Mouse (Mus musculus) layer of hippocampus, postnatal 14 days (tissue): ENCODE data around the gene Tbata. TPM values are rescaled to one million over a fixed set of nuclear protein-coding genes. Genes with fewer than 3 reads are reported as not detected.

Experiments
- DNase-seq, 2 experiments: peaks; one replicate each; pipeline ENCODE4 v3.0.0; 2021 to 2022; ENCODE audit warnings: low spot score in 2 of 2, mixed read lengths in 1 of 2
- long read RNA-seq, 2 experiments: library from polyadenylated mRNA; stranded (forward); transcript quantifications; one replicate each; pipeline ENCODE4 v2.0.0; 2021
- total RNA-seq, 2 experiments: library from RNA; stranded (reverse); gene quantifications; 2 replicates each; pipeline ENCODE4 v1.2.3; 2021

Tbata gene
- 10 to 100 TPM; 10.8 TPM for total RNA-seq
- long read RNA-seq, experiment 1, partial matches to known transcripts = 3 of 18 reads
- long read RNA-seq, experiment 1, other reads (novel, unspliced or antisense) = 15 of 18 reads
- long read RNA-seq, experiment 2, partial matches to known transcripts = 19 of 27 reads
- long read RNA-seq, experiment 2, other reads (novel, unspliced or antisense) = 8 of 27 reads

DNA sequence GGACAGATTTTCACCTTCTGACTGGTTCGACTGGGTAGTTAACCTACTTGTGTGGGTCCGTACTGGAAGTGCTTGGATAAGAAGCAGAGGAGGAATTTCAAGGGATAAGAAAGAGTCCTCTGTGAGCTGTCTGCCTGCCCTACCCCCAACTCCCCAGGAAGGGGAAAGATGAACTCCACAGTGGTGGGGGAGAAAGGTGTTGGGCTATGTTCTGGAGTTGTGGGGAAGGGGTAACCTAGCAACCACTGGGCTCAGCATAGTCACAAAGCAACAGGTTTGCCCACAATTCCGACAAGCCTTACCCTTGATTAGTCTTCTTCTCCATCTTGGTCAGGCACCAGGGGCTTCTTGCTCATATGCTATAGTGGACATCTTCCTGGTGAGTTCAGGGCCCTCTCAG is at the start of gene Tbata:
Gene Tbata, plus strand, starts transcription at position 301 of the 400 bp plus-strand sequence.
- DNase-seq = no peak

GRCm38 (mm10) chr10:61123276-61123913 is 48.4 kb upstream of the Tbata start:
- no peak for DNase-seq

DNA sequence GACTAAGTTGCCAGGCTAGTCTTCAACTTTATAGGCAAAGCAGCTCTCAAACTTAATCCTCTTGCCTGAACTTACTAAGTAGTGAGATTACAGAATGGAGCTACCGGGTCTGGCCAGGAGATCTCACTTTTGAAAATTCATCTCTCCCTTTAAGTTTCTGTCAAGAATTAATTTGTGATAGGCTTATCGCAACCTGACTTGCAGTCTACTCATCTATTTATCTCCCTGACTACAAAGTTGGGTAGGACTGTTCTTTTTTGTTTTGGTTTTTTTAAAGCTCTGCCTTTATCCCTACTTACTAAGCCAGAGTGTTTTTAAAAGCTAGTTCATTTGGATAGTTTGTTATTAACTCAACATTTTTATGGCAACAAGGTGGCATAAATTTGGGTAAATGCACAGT is 47.3 kb upstream of the Tbata start:
- no peak for DNase-seq

GRCm38 (mm10) chr10:61128701-61129365 is 42.9 kb upstream of the Tbata start:
- no peak for DNase-seq

DNA sequence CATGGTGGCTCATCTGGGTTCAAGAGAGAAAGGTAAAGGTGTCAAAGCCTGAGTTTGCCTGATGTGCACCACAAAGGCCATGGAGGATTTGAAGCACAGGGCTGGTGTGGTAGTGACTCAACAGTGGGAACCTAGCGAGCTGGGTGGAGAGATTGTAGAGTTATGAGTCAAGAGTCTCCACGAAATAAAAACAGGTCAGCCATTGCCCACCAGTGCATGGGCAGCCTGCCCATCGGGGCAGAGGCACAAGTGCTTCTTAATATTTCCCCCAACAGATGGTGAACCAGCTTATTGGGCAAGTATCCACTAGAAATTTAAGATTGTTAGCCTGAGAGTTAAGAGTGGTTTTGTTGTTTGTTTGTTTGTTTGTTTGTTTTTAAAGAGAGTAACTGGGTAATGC is 40.8 kb upstream of the Tbata start:
- no peak for DNase-seq

- no peak for DNase-seq
Observed at GRCm38 (mm10) chr10:61134041-61134440, 37.7 kb upstream of the Tbata start.

DNA sequence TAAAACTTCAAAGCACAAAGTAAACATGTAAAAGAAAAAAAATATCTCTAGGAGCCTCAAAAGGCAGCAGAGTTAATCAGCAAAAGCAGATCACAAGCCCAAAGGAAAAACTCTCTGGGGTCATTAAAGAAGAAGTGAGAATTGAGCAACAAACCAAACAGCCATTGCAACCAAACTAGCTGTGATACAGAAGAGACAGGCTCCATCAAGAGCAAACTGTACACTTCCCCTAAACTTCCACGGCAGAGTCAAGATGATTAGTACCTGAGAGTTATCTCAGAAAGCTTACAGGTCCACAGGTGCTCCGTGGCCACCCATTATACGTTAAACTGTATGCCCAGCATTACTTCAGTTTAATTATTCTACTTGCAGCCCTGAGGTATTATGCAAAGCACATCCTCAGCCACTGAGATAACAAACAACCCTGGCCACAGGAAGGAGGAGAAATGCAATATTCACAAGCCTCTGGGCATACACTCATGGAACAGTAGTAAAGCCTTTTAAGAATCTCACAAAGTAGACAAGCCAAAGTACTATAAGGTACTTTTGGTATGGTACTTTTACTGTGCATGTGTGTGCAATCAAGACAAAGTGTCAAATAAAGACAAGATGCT is 36.4 kb upstream of the Tbata start:
- no peak for DNase-seq

DNA sequence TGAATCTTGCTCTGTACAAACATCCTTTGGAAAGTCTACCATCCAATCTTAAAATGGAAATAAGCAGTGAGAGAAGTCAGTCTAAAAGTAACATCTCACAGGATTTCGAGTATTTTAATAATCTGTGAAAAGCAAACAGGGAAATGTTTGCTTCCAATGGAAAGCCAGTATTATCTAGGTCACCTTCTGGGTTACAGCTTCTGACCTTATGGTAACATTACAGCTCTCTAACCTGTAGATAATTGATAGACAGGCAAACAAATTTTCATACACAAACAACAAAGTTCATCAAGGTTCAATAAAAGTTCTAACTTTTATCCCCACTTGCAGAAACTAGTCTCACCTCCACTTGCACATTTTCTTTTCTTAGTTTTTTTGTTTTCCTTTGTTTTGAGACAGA is 34.2 kb upstream of the Tbata start:
- no peak for DNase-seq

DNA sequence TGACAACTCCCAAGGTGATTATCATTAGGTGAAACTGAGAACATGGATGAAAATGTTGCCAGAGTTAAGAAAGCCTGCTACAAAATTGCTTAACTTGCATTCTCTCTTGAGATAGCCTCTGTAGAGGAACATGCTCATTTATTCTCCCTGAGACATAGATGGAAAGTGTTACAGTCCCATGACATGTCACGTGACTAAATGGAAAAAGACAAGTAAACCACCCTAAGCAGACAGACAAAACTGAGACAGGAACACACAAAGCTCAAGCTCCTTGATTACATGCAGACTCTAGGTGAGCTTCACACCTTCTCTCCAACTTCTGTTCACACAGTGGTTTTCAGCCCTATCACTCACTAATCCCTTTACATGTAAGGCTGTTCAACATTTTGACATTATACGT is 28.4 kb upstream of the Tbata start:
- no peak for DNase-seq

DNA sequence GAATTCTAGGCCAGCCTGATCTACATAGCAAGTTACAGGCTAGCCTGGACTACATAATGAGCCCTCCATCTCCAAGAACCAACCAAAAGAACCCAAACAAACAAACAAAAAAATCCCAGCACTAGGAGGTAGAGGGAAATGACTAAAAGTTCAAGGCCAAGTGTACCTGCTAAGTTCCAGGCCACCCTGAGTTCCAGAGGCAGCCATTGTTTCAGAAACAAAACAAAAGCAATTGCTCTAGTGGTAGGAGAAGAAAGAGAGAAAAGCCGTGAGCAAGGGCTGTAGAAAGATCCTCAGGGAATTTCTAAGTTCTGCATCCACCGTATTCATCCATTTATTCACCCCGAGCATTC is 26.0 kb upstream of the Tbata start:
- no peak for DNase-seq

DNA sequence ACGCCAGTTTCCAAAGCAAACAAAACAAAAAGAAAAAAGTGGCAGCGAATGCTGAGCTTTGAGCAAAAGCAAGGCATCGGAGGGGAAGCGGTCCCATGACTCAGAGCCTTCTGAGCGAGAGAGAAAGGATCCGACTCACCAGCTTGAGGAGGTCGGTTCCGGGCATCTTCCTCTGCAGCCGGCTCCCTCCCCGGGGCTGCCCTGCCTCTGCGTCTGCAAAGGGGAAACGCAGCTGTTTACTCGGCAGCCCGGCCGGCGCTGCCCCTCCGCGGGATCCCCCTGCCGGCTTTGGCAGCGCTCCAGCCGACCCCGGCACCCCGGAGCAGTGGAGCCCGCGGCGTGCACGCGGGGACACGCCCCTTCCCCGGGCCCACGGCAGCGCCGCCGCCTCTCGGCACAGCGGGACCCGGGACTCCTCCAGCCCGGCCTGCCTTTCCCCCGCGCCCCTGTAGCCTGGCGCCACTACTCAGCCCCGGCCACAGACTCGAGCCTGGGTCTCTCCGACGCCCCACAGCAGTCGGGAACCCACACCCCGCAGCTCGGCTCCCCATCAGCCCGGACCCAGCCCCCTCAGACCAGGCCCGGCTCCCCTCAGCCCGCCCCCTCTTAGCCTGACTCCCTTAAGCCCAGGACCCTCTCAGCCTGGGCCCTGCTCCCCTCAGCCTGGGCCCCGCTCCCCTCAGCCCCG is 25.5 kb upstream of the Tbata start:
- peak; percentile 44 to 45 for DNase-seq

DNA sequence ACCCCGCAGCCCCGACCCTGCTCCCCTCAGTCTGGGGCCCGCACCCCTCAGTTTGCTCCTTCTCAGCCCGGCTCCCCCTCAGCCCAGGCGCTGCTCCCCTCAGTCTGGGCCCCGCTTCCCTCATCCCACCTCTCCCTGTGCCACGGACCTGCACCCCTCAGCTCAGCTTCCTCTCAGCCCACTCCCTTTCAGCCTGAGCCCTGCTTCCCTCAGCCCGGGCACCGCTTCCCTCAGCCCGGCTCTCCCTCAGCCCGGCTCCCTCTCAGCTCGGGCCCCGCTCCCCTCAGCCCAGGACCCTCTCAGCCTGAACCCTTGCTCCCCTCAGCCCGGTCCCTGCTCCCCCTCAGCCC is 25.0 kb upstream of the Tbata start:
- no peak for DNase-seq

- peak; percentile 86 to 89 for DNase-seq
Observed at GRCm38 (mm10) chr10:61147157-61148040, 24.4 kb upstream of the Tbata start, which contains the start of gene Sgpl1. Gene Sgpl1 (minus strand): TSS chr10:61147703.

DNA sequence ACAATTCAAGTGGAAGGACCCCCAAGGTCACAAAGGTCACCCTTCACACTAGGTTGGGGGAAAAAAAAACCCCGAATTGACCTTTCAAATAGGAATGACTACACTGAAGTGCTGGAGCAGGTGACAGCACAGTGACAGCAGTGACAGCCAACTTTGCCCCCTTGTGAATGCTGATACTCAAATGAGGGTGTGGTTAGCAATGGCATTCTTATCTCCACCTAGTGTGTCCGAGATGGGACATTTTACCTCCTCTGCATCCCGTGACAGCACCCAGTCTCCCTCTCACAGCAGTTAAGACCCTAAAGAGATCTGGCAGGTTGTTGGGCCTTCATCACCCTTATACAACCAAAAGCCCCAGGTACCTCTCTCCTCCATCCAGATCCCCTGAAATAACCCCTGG is 22.3 kb upstream of the Tbata start:
- no peak for DNase-seq

DNA sequence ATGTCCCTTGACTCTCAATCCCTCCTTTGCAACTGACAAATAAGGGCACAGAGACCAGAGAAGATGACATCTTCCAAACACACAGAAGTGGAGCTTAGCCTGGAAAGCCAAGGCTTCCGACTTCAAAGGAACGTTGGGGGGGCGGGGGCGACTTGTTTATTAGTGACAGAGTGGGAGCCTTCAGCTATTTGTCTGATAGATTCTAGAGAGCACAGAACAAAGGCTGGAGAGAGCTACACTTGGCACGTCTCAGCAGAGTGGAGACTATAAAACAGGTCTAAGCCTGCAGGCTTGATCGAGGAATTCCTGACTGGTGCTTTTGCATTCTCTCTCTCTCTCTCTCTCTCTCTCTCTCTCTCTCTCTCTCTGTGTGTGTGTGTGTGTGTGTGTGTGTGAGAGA is 21.1 kb upstream of the Tbata start:
- DNase-seq = no peak

GRCm38 (mm10) chr10:61152131-61152530 is 19.6 kb upstream of the Tbata start:
- no peak for DNase-seq

GRCm38 (mm10) chr10:61155611-61156010 is 16.1 kb upstream of the Tbata start:
- DNase-seq = no peak

- no peak for DNase-seq
Observed at GRCm38 (mm10) chr10:61156453-61156852, 15.3 kb upstream of the Tbata start.

DNA sequence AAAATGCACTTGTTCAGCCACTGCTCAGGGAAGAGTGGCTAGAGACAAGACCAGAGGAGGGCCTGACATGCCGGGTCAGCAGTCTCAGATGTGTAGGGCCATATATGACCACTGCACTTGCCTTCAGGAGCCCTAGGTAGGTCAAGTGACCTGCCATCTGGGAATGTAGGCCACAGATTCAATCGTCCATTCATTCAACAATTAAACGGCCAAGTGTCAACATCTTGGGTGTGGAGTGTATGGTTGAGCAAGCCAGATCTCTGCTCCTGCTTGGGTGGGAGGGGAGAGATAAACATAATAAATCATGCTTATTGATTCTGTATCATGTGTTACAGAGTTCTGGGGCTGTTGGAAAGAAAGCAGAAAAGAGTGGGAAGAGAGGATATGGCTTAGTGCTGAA is 13.2 kb upstream of the Tbata start:
- DNase-seq = no peak

GRCm38 (mm10) chr10:61160089-61160488 is 11.7 kb upstream of the Tbata start:
- DNase-seq = no peak

DNA sequence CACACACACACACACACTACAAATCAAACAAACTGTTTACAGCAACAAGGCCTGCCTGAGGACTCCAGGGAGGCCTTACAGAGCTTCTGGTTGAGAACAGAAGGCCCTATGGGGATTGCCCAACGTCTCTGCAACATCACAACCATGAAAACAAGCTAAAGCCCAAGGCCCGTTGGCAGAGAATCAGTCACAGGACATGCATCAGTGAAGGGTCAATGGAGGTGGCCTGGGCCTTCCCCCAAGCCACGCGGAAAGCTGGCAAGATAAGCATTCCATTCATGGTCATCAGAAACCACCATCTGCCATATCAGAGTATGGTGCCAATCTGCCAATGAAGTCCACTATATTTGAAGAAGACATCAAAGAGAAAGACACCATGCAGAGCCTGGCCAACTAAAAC is 11.1 kb upstream of the Tbata start:
- no peak for DNase-seq
